Mouse (Mus musculus) erythroblast, embryonic 14.5 days (primary cell): ENCODE results near the gene Plcl2.

Experiments
- GATA1 ChIP-seq: IDR thresholded peaks from 2 replicates; pipeline ENCODE4 v1.6.1; 2012; ENCODE audit warnings: low read length, inconsistent platforms, mixed read lengths
- TAL1 ChIP-seq: IDR thresholded peaks from 3 replicates; pipeline ENCODE4 v1.6.1; 2012; ENCODE audit warnings: low read length, inconsistent platforms, mixed read lengths

DNA sequence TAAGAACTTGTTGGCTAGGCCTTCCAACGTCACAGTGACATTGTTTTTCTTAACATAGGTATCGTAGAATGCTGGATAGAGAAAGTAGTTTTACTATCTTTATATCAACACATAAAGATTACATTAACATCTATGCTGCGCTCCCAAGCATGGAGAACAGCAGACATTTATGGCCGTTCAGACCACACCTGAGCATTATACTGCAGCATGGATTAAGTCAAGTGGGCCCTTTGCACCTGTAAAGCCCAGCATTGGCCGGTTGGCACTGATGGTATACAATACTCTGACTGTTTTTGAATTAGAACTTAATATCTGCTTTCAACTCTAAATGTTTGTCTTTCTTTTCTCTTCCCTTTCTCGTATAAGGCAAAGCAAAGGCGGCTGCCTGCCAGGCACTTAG, 4.8 kb downstream of the Plcl2 start:
- TF ChIP-seq GATA1 (no peak), TAL1 (no peak)
